Mouse (Mus musculus): Measurements from ENCODE around the gene Mafk.

DNA sequence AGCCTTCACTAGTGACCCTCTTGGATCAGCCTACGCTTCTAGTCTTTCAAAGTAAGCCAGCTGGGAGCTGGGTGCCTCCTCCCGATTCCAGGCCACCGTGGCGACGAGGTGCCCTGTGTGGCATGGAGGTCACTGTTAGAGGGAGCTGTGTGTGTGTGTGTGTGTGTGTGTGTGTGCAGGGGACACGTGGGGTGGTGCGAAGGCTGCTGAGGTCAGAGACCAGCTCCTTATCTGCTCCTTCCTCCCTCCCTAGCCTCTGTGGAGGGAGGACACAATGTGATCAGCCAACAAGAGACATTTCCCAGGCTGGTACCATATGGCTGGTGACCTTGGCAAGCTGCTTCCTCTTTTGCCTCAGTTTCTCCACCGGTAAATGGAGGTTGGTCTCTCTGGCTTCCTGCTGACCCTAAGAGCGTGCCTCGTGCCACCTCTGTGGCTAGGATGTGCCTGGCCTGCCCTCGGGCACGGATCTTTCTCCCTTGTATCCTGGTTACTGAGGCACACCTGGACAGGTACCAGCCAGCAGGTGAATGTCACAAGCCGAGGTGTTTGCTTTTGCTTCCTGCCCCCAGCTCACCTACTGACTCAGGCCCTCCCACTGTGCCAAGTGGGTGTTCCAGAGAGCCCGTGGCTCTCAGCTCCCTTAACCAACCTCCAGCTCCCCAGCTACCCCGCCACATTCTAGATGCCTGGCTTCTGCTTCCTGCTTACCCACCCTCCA is 20.5 kb downstream of the Mafk start:
- TF ChIP-seq GATA1 (IDR thresholded peaks at IDR 0.05; ENCODE audit: low read length) (no peak; the same call in 1 of the 2 replicates), TAL1 (IDR thresholded peaks at IDR 0.05; ENCODE audit: low read length) (no peak)

All from erythroblast, embryonic 14.5 days (primary cell).